Mouse (Mus musculus): ENCODE results near the gene Slc23a4.

Slc23a4 gene

DNA sequence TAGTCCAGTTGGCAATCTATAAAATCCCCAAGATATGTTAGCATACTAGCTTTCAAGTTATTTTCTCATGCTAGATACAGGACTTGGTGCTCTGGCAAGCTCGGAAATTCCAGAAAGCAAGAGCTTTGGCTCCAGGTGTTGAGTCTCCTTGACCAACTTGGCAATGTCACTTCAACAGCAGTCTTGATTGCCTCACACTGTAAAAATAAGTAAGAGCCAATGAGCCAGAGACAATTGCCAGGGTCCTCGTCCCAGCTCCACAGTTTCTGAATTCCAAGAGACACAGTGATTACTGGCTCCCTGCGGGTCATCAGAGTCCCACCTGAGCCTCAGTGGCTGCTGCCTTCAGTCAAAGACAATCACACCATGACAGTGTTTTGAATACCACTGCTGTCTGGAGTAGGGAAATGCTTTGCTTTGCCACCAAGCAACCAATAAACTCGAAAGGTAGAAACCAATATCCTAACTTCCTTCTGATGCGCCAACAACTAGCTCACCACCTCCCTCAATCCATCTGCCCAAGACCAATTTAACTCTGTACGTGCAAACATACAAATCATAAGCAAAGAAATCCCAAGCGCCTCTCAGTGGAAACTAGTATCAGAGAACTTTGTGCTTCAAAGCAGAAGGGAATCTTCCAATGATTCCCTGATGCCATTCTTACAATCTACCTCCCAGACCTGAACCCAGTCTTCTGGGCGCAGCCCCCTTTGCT, 78.4 kb downstream of the Slc23a4 start:
- no peak for DNase-seq

DNA sequence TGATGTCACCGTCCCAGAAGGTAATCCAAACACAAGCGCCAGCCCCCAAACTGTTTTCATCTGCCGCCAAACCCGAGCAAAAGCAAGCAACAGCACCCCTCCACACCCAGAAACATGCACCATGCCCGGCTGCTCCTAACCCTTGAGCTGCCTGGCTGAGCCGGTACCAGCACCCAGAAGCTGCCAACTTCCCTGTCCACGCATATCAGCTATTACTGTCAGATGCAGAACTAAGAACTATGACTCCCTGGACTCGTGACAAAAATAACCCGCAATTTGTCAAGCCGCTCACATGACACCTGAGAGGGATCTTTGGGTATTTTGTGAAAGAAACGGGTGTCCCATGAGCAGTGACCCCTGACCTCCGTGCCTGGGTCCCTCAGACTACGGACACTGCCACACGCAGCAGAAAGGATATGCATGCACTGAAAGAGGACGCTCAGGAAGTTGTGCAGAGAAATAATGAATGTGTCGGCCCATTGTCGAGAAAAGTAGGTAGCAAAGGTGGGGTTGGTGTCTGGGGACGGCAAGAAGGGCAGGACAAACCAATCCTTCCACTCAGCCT, 80.4 kb downstream of the Slc23a4 start:
- no peak for DNase-seq

DNA sequence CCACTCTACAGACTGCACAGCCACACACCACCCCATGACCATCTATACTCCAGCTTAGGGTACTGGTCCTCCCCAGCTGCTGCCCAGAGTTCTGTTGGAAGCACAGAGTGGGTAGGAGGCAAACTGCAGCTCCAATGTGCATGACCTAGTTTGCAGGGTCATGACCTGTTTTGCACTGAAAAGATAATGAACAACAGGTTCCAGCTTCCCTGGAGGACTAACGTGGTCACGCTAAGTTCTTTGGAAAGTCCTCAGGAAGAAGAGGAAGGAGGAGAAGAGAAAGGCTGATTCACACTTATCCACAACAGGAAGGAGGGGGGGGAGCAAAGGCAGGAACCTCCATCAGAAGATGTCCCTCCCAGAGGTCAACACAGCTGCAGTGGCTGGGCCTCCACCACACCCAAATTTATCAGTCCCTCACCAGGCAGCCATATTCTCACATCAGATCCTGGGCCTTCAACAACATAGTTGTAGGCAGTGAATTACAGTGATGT, 81.0 kb downstream of the Slc23a4 start:
- no peak for DNase-seq

DNA sequence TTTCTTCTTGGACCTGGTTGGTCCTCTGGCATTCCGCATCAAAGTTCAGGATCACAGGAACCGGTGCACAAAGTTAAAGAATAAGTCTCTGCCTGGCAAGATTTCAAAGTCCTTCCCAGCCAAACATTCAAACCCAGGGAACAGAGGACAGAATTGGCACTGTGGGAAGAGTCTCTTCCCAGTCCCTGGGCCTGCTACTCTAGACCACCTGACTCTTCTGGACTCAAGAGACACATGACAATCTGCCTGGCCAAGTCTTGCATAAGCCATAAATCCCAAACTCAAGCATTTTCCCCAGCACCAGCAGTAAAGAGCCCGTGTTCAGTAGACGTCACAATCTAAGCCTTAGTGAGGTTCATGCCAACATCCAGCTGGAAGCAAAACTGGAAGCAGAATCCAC, 81.5 kb downstream of the Slc23a4 start:
- no peak for DNase-seq

DNA sequence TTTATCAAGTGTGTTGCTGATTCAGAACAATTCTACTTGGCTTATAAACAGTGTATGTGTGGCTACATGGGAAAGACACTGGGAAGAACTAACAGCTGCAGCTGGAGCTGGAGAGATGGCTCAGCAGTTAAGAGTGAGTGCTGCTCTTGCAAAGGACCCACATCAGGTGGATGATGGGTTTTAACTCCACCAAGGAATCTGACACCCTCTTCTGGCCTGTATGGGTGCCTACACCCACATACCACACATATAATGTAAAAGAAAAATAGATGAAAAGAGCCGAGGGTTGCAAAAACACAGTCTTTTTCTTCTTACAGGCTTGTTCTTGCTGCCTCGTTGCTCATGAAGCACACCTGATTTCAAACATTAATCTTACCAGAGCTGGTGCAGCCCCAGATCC, 82.1 kb downstream of the Slc23a4 start:
- no peak for DNase-seq

- no peak for DNase-seq
Measured at GRCm38 (mm10) chr6:34904361-34904760, 83.8 kb downstream of the Slc23a4 start.

DNA sequence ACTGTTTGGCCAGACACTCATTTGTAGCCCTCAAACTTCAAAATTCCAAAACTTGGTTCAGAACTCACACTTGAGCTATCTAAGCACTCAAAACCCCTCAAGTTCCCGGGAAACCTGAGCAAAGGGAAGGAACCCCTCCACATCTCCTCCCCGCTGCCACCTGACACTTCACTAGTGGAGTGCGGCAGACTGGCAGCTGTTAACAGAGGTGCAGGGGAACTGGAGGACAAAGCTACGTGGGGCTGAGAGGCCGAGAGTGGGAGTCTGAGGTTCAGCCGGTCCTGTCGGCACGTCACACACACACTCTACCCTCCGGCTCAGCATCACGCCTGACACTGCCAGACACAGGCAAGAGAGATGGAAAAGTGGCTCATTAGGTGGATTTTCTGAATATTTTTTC, 84.4 kb downstream of the Slc23a4 start:
- no peak for DNase-seq

DNA sequence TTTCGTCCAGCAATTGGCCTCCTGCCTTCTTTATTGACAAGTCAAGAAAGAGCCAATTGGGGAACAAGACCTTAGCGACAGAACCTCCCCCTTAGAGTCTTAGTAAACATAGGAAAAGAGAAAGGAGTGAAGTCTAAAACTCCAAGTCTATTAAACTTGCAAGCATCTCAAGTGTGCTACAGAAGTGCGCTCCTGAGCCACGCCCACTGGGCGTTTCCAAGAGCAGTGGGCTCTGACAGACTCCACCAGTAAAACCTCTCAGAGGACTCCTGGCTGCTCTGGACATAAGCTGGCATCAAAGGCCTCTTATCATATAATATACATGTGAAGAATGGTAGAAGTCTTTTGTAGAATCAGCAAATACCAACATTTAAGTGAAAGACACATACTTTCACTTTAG, 84.8 kb downstream of the Slc23a4 start:
- no peak for DNase-seq

DNA sequence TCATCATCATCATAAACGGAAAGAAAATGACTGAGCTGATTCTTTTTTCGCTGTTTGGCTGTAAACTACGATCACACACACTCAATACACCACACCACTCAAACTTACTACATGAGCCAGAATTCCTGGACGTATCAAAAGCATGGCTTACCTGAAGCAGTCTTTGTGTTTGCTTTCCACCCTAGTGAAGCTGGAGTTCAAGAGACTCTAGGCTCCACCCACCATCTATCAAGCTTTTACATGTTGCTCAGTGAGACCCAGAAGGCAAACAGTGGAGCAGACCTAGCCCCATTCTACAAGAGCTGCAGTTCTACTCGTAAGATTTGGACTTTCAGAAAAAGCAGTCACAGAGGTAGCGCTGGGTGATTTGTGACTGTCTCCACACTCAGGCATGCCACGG, 85.6 kb downstream of the Slc23a4 start:
- DNase-seq = no peak

DNA sequence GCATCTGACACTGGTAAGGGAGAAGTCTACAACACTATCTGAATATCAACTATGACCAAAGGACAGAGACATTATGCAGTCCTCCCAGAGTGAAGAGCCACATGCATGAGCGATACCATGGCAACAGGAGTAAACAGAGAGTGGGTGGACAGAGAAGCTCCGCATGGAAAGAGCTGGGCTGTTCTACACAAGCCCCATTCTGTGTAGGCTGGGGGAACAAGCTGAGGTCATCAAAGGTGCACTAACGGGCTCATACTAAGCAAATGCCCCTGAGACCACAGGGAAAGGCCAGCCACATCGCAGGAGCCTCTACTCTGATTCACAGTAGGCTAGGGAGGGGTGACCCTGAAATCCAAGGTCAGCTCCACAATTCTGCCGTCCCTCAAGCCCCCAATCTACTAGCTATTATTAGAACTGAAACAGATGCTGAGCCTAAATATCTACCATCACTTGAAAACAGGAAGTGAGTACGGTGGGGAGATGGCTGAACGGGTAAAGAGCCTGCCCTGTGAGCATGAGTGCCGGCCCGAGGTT, 86.2 kb downstream of the Slc23a4 start:
- DNase-seq = no peak

GRCm38 (mm10) chr6:34900990-34901389, 87.2 kb downstream of the Slc23a4 start:
- no peak for DNase-seq

GRCm38 (mm10) chr6:34899127-34899526, 89.1 kb downstream of the Slc23a4 start:
- no peak for DNase-seq

- DNase-seq = no peak
Measured at GRCm38 (mm10) chr6:34896168-34896780, 91.9 kb downstream of the Slc23a4 start.

DNA sequence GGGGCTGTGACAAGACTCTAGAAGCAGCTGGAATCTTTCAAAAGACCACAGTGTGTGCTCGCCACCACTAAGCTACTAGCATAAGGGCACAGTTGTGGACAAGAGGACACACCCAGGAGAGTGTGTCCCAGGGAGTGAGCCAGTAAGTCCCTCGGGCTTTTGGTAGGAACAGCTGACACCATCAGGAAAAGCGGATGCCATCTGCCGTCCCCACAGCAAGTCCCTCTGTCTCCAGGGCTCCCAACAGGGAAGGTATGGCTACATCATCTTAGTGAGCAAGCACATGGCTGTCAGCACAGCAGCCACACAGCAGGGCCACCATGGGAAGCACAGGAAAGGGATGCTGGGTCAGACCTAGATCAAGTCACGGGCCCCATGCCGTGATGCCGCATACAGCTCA, 92.6 kb downstream of the Slc23a4 start:
- no peak for DNase-seq
